Mouse (Mus musculus): ENCODE results near the gene Cubn. TPM values are rescaled to one million over a fixed set of nuclear protein-coding genes. Genes with fewer than 3 reads are reported as not detected.

The Cubn gene
- total and polyA plus RNA-seq, 3 experiments = 0.03 TPM; not detected in 2

GRCm38 (mm10) chr2:13297733-13298132, 193.9 kb downstream of the Cubn start:
- H3K4me1 ChIP-seq (ENCODE audit: control insufficient read depth in 1 of 2, insufficient read depth in 2 of 2, low read length in 2 of 2) = 0 out of 4 replicates have a peak, but pooled peaks cover 0 to 3% of the 10 kb centered on the region in 2 experiments
- no peaks in the 10 kb centered on the region for H3K79me2 ChIP-seq (ENCODE audit: control insufficient read depth, insufficient read depth, low read length, poor library complexity)
- DNase-seq (ENCODE audit: low read depth, low spot score) = peak; percentile 19
- no peaks in the 10 kb centered on the region for H3K9me3 ChIP-seq (replicated peaks; ENCODE audit: insufficient read depth, low read length)
- H3K4me3 ChIP-seq (ENCODE audit: control insufficient read depth in 1 of 2, insufficient read depth in 1 of 2, low read depth in 2 of 2, low read length in 2 of 2) = no peak overlapping the region
- no peak overlapping the region for H3K9ac ChIP-seq (ENCODE audit: control insufficient read depth, low read depth, low read length, poor library complexity, severe bottlenecking)
- peaks cover 0 to 2% of the 10 kb centered on the region in 2 experiments; a peak in 1 of 4 replicates for H3K27me3 ChIP-seq (ENCODE audit: control insufficient read depth in 1 of 2, insufficient read depth in 2 of 2, low read length in 2 of 2)
- H3K36me3 ChIP-seq (ENCODE audit: control insufficient read depth in 1 of 2, insufficient read depth in 2 of 2, low read length in 2 of 2) = peaks cover 0 to 2% of the 10 kb centered on the region in 2 experiments; a peak in 1 of 4 replicates
- TF ChIP-seq RAD21 (IDR thresholded peaks at IDR 0.05; ENCODE audit: low read depth, low read length) (no peak), ZMIZ1 (IDR thresholded peaks at IDR 0.05; ENCODE audit: low read depth, low read length) (no peak), ZKSCAN1 (IDR thresholded peaks at IDR 0.05; ENCODE audit: low read depth, low read length) (no peak), CHD2 (IDR thresholded peaks at IDR 0.05; ENCODE audit: low read length) (no peak), MXI1 (IDR thresholded peaks at IDR 0.05; ENCODE audit: low read depth, low read length) (no peak), CTCF (IDR thresholded peaks at IDR 0.05 in 2 of 3, conservative IDR thresholded peaks at IDR 0.05 in 1 of 3; ENCODE audit: control insufficient read depth in 1 of 3, insufficient read depth in 1 of 3, low read depth in 2 of 3, low read length in 3 of 3, poor library complexity in 1 of 3, severe bottlenecking in 1 of 3) (no peak), E2F4 (IDR thresholded peaks at IDR 0.05; ENCODE audit: borderline replicate concordance, low read depth, low read length) (no peak), JUND (IDR thresholded peaks at IDR 0.05; ENCODE audit: low read depth, low read length) (no peak), MYB (IDR thresholded peaks at IDR 0.05; ENCODE audit: low read depth, low read length) (no peak), GATA1 (IDR thresholded peaks at IDR 0.05; ENCODE audit: low read depth, low read length) (no peak), MAFK (IDR thresholded peaks at IDR 0.05; ENCODE audit: borderline replicate concordance, low read depth, low read length) (no peak), USF1 (IDR thresholded peaks at IDR 0.05; ENCODE audit: low read depth, low read length) (no peak), ELF1 (IDR thresholded peaks at IDR 0.05; ENCODE audit: low read depth, low read length) (no peak), GABPA (IDR thresholded peaks at IDR 0.05; ENCODE audit: low read depth, low read length) (no peak), ZC3H11A (IDR thresholded peaks at IDR 0.05; ENCODE audit: low read depth, low read length) (no peak), POLR2A (IDR thresholded peaks at IDR 0.05; ENCODE audit: control insufficient read depth in 1 of 2, insufficient read depth in 1 of 2, low read depth in 1 of 2, low read length in 2 of 2, poor library complexity in 1 of 2) (no peak), MEF2A (IDR thresholded peaks at IDR 0.05; ENCODE audit: extremely low read depth, insufficient replicate concordance, low read depth, low read length, poor library complexity, severe bottlenecking) (no peak), TAL1 (IDR thresholded peaks at IDR 0.05; ENCODE audit: low read length) (no peak)
- H3K27ac ChIP-seq (ENCODE audit: control insufficient read depth, low read depth, low read length) = no peak overlapping the region

- Histone ChIP-seq H3K9ac (ENCODE audit: control insufficient read depth, low read depth, low read length, poor library complexity, severe bottlenecking) (no peak overlapping the region), H3K9me3 (replicated peaks; ENCODE audit: insufficient read depth, low read length) (no peaks in the 10 kb centered on the region), H3K4me1 (ENCODE audit: control insufficient read depth in 1 of 2, insufficient read depth in 2 of 2, low read length in 2 of 2) (no peaks in the 10 kb centered on the region), H3K27ac (ENCODE audit: control insufficient read depth, low read depth, low read length) (no peak overlapping the region), H3K4me3 (ENCODE audit: control insufficient read depth in 1 of 2, insufficient read depth in 1 of 2, low read depth in 2 of 2, low read length in 2 of 2) (no peak overlapping the region), H3K79me2 (ENCODE audit: control insufficient read depth, insufficient read depth, low read length, poor library complexity) (no peaks in the 10 kb centered on the region), H3K27me3 (ENCODE audit: control insufficient read depth in 1 of 2, insufficient read depth in 2 of 2, low read length in 2 of 2) (0 out of 4 replicates have a peak, but pooled peaks cover 0 to 2% of the 10 kb centered on the region in 2 experiments), H3K36me3 (ENCODE audit: control insufficient read depth in 1 of 2, insufficient read depth in 2 of 2, low read length in 2 of 2) (no peaks in the 10 kb centered on the region)
- DNase-seq (ENCODE audit: low read depth, low spot score) = peak; percentile 67
- TF ChIP-seq MYC (IDR thresholded peaks at IDR 0.05; ENCODE audit: low read depth, low read length) = 0 out of 2 replicates have a peak, but pooled peaks have one; percentile 22
- peak; percentile 96 for TF ChIP-seq RAD21 (IDR thresholded peaks at IDR 0.05; ENCODE audit: low read depth, low read length)
- TF ChIP-seq MAFK (IDR thresholded peaks at IDR 0.05; ENCODE audit: borderline replicate concordance, low read depth, low read length) = no peak
- TF ChIP-seq CTCF (IDR thresholded peaks at IDR 0.05 in 2 of 3, conservative IDR thresholded peaks at IDR 0.05 in 1 of 3; ENCODE audit: control insufficient read depth in 1 of 3, insufficient read depth in 1 of 3, low read depth in 2 of 3, low read length in 3 of 3, poor library complexity in 1 of 3, severe bottlenecking in 1 of 3) = peak; percentile 5 to 78 (median 35); a peak in 3 of 6 replicates
- peak; percentile 95 for TF ChIP-seq SMC3 (IDR thresholded peaks at IDR 0.05; ENCODE audit: low read depth, low read length)
- no peak for TF ChIP-seq EP300 (IDR thresholded peaks at IDR 0.05; ENCODE audit: low read depth in 1 of 2, low read length in 2 of 2)
- TF ChIP-seq ZC3H11A (IDR thresholded peaks at IDR 0.05; ENCODE audit: low read depth, low read length) = peak; percentile 89
- no peak for TF ChIP-seq RCOR1 (IDR thresholded peaks at IDR 0.05; ENCODE audit: low read depth, low read length)
Measured at GRCm38 (mm10) chr2:13290661-13291060, 201.0 kb downstream of the Cubn start.
